Mouse (Mus musculus) olfactory bulb, adult 2 months (tissue): Measurements from ENCODE around the gene Mis18a.

ENCODE experiments used
- CTCF ChIP-seq: fragments of 200-500 bp; IDR thresholded peaks from 2 replicates; pipeline ENCODE4 v1.5.1; 2012; ENCODE audit warnings: low read depth, mild to moderate bottlenecking, low read length, moderate library complexity; ENCODE audit not compliant: insufficient read depth
- POLR2A ChIP-seq: fragments of 200-500 bp; IDR thresholded peaks from 2 replicates; pipeline ENCODE4 v1.6.1; 2012; ENCODE audit warnings: mild to moderate bottlenecking, low read depth, low read length, moderate library complexity; ENCODE audit not compliant: insufficient read depth

- TF ChIP-seq CTCF (no peak), POLR2A (no peak)
These were observed 22.9 kb downstream of the Mis18a start for GRCm38 (mm10) chr16:90704161-90704825.
